Mouse (Mus musculus) liver, postnatal 0 days (tissue): ENCODE results near the gene Galnt10.

Experiments
- CTCF ChIP-seq: sonication (generic); IDR thresholded peaks from 2 replicates; pipeline ENCODE4 v1.5.1; 2016; ENCODE audit warnings: antibody characterized with exemption, low read depth
- EP300 ChIP-seq: IDR thresholded peaks from 2 replicates; pipeline ENCODE4 v1.6.1; 2016; ENCODE audit warnings: antibody characterized with exemption, low read depth, mild to moderate bottlenecking

GRCm38 (mm10) chr11:57648196-57648800 lies 3.1 kb downstream of the Galnt10 start:
- TF ChIP-seq CTCF, result no peak
- no peak for TF ChIP-seq EP300
